Mouse (Mus musculus) kidney, embryonic 16.5 days (tissue): ENCODE results near the gene Dynlt1f. TPM values are rescaled to one million over a fixed set of nuclear protein-coding genes. Genes with fewer than 3 reads are reported as not detected.
"Not testable (repeated sequence)": the region's sequence is repeated elsewhere in the genome, so short reads cannot be mapped to it uniquely, and the experiment has no call there.

ENCODE experiments used
- ATAC-seq: fragments of 200-750 bp; cut with Nextera tagmentation; 2 replicates; pipeline ENCODE4 v1.8.0; 2017; ENCODE audit warnings: moderate TSS enrichment; ENCODE audit not compliant: low FRiP score, low TSS enrichment
- H3K27ac ChIP-seq: fragments of 300-500 bp; sonication (generic); 2 replicates; pipeline ENCODE4 v1.5.1; 2014; ENCODE audit warnings: low read length
- H3K27me3 ChIP-seq: fragments of 300-500 bp; sonication (generic); 2 replicates; pipeline ENCODE4 v1.6.1; 2014; ENCODE audit warnings: low read length, control low read depth, mixed read lengths; ENCODE audit not compliant: insufficient read depth
- H3K36me3 ChIP-seq: fragments of 300-500 bp; sonication (generic); 2 replicates; pipeline ENCODE4 v1.6.1; 2014; ENCODE audit warnings: low read length, control low read depth, mixed read lengths; ENCODE audit not compliant: insufficient read depth
- H3K4me1 ChIP-seq: fragments of 300-500 bp; sonication (generic); 2 replicates; pipeline ENCODE4 v1.6.1; 2014; ENCODE audit warnings: low read length, control low read depth, mixed read lengths; ENCODE audit not compliant: insufficient read depth
- H3K4me2 ChIP-seq: fragments of 300-500 bp; sonication (generic); replicated peaks from 2 replicates; pipeline ENCODE4 v1.6.1; 2014; ENCODE audit warnings: low read depth, low read length
- H3K4me3 ChIP-seq: fragments of 300-500 bp; sonication (generic); 2 replicates; pipeline ENCODE4 v1.5.1; 2014; ENCODE audit warnings: mild to moderate bottlenecking, low read length
- H3K9ac ChIP-seq: fragments of 300-500 bp; sonication (generic); replicated peaks from 2 replicates; pipeline ENCODE4 v1.6.1; 2014; ENCODE audit warnings: low read length
- H3K9me3 ChIP-seq: fragments of 300-500 bp; sonication (generic); 2 replicates; pipeline ENCODE4 v1.6.1; 2016; ENCODE audit warnings: low read length, control low read depth
- WGBS: fragments of 180-500 bp; shearing (Covaris S2); extraction: QIAGEN DNeasy Blood & Tissue Kit; methylation state at CpG from one replicate; pipeline ENCODE4 v1.1.7; 2014; 5-methylcytosine and 5-hydroxymethylcytosine counted together
- polyA plus RNA-seq: library from polyadenylated mRNA; unstranded; fragments of >200 nt; fragmentation: Nextera tagmentation; extraction: Ambion mirVana; gene quantifications from 2 replicates; pipeline ENCODE4 v1.2.1, GENCODE M21; 2015

Dynlt1f gene
- polyA plus RNA-seq, 1 experiment from 2014 or later = 239 TPM

DNA sequence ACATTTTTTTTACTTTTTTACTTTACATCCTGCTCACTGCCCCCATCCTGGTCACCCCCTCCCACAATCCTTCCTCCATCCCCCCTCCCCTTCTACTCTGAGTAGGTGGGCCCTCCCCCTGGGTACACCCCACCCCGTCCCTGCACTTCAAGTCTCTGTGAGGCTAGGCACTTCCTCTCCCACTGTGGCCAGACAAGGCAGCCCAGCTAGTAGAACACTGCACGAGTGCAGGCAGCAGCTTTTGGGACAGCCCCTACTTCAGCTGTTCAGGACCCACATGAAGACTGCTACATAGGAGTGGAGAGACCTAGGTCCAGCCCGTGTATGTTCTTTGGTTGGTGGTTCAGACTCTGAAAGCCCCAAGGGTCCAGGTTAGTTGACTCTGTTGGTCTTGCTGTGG lies 7.1 kb upstream of the Dynlt1f start:
- not testable (repeated sequence) for H3K4me2 ChIP-seq, H3K9me3 ChIP-seq, ATAC-seq, H3K9ac ChIP-seq, H3K27ac ChIP-seq, H3K36me3 ChIP-seq, H3K4me3 ChIP-seq, H3K27me3 ChIP-seq, H3K4me1 ChIP-seq
- WGBS = 71% methylated on average over 3 of the region's 3 CpGs

DNA sequence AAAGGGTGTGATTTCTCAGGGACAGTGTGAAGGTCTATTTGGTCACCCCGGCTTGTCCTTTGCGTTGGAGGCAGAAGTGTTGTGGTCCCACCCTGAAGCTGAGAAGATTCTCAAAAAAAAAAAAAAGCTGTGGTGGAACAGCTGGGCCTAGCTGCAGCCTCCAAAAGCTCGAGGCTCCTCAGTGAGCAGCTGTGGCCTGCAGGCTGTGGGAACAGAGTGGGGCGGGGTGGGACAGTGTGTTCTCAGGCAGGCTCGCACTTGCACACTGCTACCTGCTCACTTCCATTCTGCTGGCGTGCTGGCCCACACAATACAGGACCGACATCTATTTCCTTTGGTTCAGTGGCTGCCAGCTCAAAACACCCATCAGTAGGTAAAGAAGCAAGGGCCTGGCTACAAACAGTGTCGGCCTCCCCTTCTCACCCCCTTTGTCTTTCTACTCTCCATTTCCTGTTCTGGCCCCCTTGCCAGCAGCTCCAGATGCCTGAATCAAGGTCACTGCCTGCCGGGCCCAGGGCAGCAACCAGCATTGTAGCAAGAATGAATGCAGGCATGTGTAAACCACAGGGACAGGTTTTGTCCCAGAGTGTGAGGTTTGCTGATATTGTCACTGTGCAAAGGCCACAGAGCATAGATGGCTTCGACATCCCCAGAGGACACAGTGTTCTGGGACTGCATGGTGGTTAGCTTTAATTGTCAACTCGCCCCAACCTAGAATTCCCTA lies 5.6 kb upstream of the Dynlt1f start:
- ATAC-seq = 0 out of 2 replicates have a peak, but pooled peaks have one; percentile 61

DNA sequence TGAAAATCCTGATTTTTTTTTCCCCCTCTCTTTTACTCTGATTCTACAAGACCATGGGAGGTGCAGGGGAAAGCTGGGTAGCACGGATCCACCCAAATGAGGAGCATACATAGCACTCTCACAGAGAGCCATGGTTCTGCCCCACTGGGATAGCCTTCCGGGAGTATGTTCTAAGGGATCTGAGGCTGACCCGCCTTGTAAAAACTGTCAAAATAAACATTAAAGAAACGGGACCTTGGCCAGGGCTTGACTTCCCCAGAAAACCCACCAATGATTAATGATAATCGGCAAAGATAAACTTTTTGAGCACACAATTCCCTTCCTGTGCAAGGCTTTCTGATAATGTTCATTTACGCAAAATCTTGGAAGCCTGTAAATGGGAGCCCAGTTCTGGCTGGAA lies 4.9 kb upstream of the Dynlt1f start:
- H3K27me3 ChIP-seq, H3K9me3 ChIP-seq, H3K9ac ChIP-seq, ATAC-seq, H3K27ac ChIP-seq, H3K4me1 ChIP-seq, H3K4me2 ChIP-seq, H3K36me3 ChIP-seq, H3K4me3 ChIP-seq: not testable (repeated sequence)
- 43% methylated on average over 6 of the region's 6 CpGs for WGBS

More for the DNA sequence above, 5.6 kb upstream of the Dynlt1f start:
- not testable (repeated sequence) for H3K4me1 ChIP-seq, H3K4me2 ChIP-seq, H3K36me3 ChIP-seq, H3K4me3 ChIP-seq, H3K9ac ChIP-seq, H3K27me3 ChIP-seq, H3K27ac ChIP-seq, H3K9me3 ChIP-seq
- WGBS = 48% methylated on average over 8 of the region's 11 CpGs

DNA sequence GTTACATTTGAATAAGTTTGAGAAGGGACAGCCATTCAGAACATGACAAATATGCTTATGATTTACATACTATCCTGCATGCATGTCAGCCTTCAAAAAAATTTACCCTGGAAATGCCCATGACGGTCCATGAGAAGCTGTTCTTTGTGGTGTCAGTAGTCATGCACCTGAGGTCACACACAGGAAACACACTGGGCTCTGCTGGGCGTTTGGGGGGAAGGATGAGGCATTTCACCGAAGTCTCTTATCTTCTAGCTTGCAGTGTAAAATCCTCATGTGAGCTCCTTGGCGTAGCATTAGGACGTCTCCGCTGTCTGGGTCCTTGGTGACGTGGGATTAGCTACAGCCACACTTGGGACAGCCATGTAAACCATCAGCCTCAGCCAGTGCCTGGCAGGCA lies 3.1 kb upstream of the Dynlt1f start, which contains the start of gene Sytl3:
TSS of gene Sytl3 (plus strand) at position 293 of the 400 bp plus-strand sequence.
- not testable (repeated sequence) for H3K9me3 ChIP-seq, H3K4me2 ChIP-seq, H3K9ac ChIP-seq, H3K36me3 ChIP-seq, H3K27ac ChIP-seq, H3K4me3 ChIP-seq, H3K27me3 ChIP-seq, ATAC-seq, H3K4me1 ChIP-seq
- WGBS = 74% methylated on average over 3 of the region's 7 CpGs

DNA sequence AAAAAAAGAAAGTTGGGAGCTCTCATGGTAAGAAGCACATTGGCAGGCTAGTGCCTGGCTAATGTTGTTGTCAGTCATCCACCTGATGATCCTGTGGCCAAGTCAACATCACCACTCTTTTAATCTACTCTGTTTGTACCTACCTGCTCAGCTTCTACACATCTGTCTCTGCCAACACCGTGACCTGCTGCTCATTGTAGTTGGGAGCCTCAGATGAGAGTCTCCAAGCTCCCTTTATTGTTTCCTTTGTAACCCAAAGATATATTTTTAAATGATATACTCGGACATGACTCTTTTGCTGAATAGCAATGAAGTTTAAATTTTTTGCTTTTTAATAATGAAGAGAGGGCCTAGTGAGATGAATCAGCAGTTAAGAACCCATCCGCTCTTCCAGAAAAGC lies 771 bp upstream of the Dynlt1f start:
- not testable (repeated sequence) for H3K27ac ChIP-seq, H3K27me3 ChIP-seq, ATAC-seq, H3K9ac ChIP-seq, H3K4me3 ChIP-seq, H3K4me2 ChIP-seq, H3K4me1 ChIP-seq, H3K9me3 ChIP-seq, H3K36me3 ChIP-seq
- WGBS = 89% methylated on average over 1 of the region's 3 CpGs

DNA sequence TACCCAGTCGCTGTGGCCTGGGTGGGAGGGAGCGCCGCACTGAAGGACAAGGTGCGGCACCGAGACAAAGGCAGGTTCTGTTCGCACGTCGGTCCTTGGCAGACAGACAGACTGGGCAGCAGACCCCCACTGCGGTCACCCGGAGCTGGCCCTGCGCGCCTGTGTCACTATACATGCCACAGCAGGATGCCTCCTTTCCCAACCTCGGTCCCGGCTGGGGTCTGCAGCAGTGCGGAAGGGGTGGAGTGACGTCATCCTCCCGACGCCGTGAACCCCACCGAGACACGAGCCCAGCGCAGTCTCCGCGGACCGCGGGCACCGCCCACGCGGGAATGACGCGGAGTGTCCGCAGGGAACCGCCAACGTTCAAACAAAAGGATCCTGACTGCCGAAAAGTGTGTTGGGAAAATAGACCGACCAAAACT lies 601 bp downstream of the Dynlt1f start:
- not testable (repeated sequence) for H3K27me3 ChIP-seq, H3K4me1 ChIP-seq, H3K36me3 ChIP-seq, H3K9me3 ChIP-seq
- ATAC-seq = peak; percentile 87
- Histone ChIP-seq H3K9ac (peak overlapping the region; percentile 70), H3K4me2 (peak overlapping the region; percentile 51), H3K4me3 (peak overlapping the region; percentile 59), H3K27ac (peak overlapping the region; percentile 58; the same call in 1 of the 2 replicates)
- under 1% methylated on average over 35 of the region's 36 CpGs for WGBS

DNA sequence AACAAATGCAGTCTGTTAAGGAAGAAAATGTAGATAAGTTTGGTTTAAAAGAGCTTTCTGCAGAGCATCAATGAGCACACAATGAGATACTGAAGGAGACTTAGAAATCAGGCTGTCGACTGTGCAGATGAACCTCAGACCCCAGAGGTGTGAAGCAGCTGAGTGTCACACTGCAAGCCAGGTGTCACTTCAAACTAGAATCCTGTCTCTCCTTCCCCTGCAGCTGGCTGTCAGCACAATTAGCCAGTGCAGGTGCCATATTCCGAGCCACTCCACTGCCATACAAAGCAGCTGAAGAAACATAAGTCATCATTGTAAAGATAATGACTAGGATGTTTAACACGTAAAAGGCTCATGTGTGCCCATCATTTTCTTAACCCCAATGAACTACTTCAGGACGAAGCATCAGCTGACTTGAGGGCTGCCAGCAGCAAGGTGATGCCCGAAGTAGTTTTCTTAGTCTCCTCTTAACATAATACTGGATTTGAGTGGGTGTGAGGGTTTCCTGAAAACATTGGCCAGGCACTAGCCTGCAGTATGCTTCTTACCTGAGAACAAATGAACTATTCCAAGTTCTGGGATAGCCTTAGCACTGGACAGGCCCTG lies 2.3 kb downstream of the Dynlt1f start:
- H3K4me2 ChIP-seq, H3K36me3 ChIP-seq, ATAC-seq, H3K4me1 ChIP-seq, H3K27ac ChIP-seq, H3K27me3 ChIP-seq, H3K4me3 ChIP-seq, H3K9ac ChIP-seq, H3K9me3 ChIP-seq: not testable (repeated sequence)
- WGBS = 83% methylated on average over 3 of the region's 5 CpGs

DNA sequence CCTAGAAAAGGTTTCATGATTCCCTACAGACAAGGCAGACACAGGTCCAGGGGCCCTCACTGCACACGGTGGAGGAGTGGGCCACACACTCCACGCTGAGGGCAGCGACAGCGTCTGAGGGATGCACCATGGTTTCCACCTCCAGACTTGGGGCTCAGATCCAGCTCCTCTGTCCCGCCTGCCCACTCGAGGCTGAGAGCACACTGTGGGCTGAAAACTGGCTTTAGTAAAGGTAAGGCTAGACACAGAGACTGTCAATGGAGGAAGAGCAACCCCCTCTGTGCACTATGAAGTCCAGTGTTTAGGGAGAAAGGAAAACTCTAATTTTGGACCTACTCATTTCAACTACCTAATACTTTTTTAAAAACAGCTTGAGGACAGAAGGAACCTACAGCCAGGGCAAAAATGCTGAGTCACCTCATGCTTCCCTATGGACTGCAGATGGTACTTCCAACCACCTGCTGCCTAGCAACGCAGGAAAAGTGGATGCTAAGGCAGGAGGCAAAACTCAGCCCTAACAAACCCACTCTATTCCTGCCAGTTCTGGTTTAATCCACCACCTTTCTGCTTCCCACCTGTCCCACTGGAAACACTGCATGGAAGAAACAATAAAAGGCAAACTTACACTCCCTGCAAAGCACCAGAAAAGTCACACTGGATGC lies 4.7 kb downstream of the Dynlt1f start:
- H3K27ac ChIP-seq, H3K9me3 ChIP-seq, H3K9ac ChIP-seq, H3K4me2 ChIP-seq, H3K4me1 ChIP-seq, ATAC-seq, H3K27me3 ChIP-seq, H3K4me3 ChIP-seq, H3K36me3 ChIP-seq: not testable (repeated sequence)
- 88% methylated on average over 4 of the region's 7 CpGs for WGBS

DNA sequence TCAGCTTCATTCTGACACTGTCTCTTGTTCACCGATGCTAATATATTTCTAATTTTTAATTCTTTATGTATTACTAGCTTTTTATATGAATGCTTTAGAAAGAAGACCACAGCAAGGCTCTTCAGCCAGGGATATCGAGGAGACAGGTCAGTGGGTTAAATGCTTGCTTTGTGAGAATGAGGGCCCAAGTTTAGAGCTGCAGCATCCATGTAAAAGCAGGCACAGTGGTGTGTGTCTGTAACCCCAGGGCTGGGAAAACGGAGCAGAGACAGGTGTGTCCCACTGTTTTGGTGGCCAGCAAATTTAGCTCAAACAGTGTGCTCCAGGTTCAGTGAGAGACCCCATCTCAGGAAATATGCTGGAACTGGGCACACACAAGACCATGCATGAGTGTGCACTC lies 8.2 kb downstream of the Dynlt1f start:
- H3K27me3 ChIP-seq, H3K4me3 ChIP-seq, ATAC-seq, H3K9ac ChIP-seq, H3K27ac ChIP-seq, H3K36me3 ChIP-seq, H3K4me1 ChIP-seq, H3K4me2 ChIP-seq, H3K9me3 ChIP-seq: not testable (repeated sequence)
- WGBS = 83% methylated on average over 3 of the region's 3 CpGs

DNA sequence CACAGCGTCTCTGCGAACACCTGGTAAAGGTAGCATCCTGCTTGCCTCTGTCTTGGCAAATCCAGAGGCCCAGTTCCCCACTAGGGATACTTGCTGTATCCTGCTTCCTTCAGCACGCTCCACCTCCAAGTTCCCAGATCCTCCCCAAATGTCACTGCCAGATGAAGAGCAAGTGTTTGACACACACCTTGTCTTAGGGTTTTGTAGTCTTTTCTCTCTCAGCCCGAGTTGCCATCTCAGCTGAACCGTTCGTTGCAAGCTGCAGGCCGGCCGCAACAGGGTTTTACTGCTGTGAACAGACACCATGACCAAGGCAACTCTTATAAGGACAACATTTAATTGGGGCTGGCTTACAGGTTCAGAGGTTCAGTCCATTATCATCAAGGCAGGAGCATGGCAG lies 8.9 kb downstream of the Dynlt1f start:
- not testable (repeated sequence) for H3K9ac ChIP-seq, H3K4me1 ChIP-seq, H3K4me2 ChIP-seq, H3K27ac ChIP-seq, ATAC-seq, H3K36me3 ChIP-seq, H3K27me3 ChIP-seq, H3K4me3 ChIP-seq, H3K9me3 ChIP-seq
- 89% methylated on average over 8 of the region's 8 CpGs for WGBS
